Mouse (Mus musculus) gastrocnemius, adult 18-20 months (tissue): ENCODE results near the gene Gprasp1. TPM values are rescaled to one million over a fixed set of nuclear protein-coding genes. Genes with fewer than 3 reads are reported as not detected.
"Not testable (repeated sequence)": the region's sequence is repeated elsewhere in the genome, so short reads cannot be mapped to it uniquely, and the experiment has no call there.

Source experiments
- DNase-seq: peaks from one replicate; pipeline ENCODE4 v3.0.0; 2021; ENCODE audit warnings: low spot score
- long read RNA-seq, 2 experiments: library from polyadenylated mRNA; stranded (forward); transcript quantifications; one replicate each; pipeline ENCODE4 v2.0.0; 2021
- total RNA-seq, 2 experiments: library from RNA; stranded (reverse); gene quantifications; 2 replicates each; pipeline ENCODE4 v1.2.3; 2021

The Gprasp1 gene
- 10 to 100 TPM; 17.3 to 19.1 TPM for total RNA-seq
- long read RNA-seq, experiment 1, full-length matches to known transcripts, result 3 of 18 reads
- long read RNA-seq, experiment 1, partial matches to known transcripts, result 1 of 18 reads
- long read RNA-seq, experiment 1, other reads (novel, unspliced or antisense), result 14 of 18 reads
- long read RNA-seq, experiment 2, partial matches to known transcripts, result 2 of 10 reads
- long read RNA-seq, experiment 2, other reads (novel, unspliced or antisense), result 7 of 10 reads

DNA sequence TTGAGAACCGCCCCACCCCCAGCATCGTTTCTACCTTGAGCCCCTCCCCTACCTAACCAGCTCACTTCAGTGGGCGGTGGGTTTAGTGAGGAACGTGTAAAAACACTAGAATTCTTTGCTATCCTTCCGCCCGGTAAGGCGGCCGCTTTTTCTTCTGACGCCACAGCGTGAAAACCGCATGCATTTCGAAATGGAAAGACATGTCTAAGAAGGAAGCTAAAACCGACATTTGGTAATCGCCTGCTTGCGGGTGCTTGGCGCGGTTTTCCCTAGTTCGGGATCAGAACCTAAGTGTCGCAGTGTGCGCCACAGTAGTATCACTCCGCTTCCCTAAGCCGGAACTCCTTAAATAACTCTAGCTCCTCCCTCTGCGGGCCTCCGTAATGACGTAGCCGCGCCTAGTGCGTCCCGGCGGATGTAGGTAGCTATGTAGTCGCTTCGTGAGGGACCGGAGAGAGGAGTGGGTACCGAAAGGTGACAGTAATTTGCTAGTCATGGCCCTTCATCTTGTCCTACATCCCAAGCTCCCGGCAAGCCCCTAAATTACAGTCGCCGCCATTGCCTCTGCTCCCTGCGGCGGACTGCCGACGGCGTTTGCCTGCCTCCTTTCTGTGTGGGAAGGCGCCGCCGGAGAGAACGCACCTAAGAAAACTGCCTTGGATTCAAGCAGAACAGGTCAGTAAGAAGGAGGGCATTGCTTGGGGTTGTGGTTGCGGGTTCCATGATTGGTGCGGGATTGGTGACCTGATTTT, at the start of gene Gprasp1, which contains the start of gene Armcx5:
TSS of gene Gprasp1 (plus strand) at position 430 of the 752 bp plus-strand sequence.
TSS of gene Armcx5 (plus strand) at position 430 of the 752 bp plus-strand sequence.
- DNase-seq, result peak; percentile 83

GRCm38 (mm10) chrX:135693633-135694032, 48.9 kb upstream of the Gprasp1 start, which contains the start of gene Tcp11x2:
Tcp11x2 (minus strand) TSS chrX:135693790.
- no peak for DNase-seq

- DNase-seq, result no peak
Observed at GRCm38 (mm10) chrX:135703111-135703510, 39.4 kb upstream of the Gprasp1 start.

DNA sequence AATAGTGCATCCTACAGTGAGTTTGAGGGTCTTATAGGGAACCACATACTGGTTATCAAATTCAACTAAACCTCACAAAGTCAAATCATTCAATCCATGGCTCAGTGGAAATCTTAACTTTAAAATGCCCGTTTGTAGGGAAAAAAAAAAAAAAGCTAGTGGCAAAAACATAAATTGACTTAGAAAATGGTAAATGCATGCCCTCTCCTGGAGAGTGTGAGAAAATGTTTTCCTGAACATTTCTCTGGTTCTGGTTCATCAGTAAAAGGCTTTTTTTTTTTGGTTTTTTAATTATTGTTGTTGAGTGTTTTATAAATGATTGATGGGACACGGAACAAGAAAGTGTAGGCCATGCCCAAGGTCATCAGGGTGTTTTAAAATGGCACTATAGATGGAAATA, 38.2 kb upstream of the Gprasp1 start:
- no peak for DNase-seq

DNA sequence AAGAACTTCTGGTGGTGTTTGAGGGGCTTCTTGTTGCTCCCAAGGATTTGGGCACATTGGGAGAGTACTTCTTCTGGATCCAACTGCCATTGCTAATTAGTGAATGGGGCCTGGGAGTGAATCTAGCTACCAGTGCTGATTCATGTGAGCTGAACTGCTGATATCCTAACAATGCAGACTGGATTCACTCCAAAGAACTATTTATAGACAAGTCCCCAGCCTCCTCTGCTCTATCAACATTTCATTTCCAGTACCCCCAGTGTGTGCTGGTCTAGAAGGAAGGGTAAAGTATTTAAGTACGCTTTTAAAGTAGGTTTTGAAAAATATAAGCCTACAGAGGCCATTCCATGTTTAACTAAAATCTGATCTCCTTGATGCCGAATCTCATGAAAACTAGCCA, 29.7 kb upstream of the Gprasp1 start:
- no peak for DNase-seq

DNA sequence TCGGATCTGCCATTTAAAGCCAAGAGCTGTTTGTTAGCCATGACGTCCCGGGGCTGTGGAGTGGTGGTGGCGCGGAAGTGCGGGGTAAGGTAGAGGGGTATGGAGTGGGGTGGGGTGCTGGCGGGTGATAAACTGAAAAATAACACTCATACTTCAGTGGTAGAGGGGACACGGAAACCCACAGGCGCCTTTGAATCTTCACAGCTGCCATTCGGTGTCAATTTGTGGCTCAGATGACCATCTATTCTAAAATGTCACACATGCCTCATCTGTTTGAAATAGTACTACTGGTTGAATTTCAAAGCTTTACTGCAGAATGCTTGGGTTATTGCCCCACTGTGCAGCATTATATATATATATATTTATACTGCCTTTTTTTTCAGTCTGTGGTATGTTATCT, 17.4 kb upstream of the Gprasp1 start, which contains the start of gene Tmsb15a:
TSS of gene Tmsb15a (minus strand) at position 101 of the 400 bp plus-strand sequence.
- DNase-seq, result no peak

DNA sequence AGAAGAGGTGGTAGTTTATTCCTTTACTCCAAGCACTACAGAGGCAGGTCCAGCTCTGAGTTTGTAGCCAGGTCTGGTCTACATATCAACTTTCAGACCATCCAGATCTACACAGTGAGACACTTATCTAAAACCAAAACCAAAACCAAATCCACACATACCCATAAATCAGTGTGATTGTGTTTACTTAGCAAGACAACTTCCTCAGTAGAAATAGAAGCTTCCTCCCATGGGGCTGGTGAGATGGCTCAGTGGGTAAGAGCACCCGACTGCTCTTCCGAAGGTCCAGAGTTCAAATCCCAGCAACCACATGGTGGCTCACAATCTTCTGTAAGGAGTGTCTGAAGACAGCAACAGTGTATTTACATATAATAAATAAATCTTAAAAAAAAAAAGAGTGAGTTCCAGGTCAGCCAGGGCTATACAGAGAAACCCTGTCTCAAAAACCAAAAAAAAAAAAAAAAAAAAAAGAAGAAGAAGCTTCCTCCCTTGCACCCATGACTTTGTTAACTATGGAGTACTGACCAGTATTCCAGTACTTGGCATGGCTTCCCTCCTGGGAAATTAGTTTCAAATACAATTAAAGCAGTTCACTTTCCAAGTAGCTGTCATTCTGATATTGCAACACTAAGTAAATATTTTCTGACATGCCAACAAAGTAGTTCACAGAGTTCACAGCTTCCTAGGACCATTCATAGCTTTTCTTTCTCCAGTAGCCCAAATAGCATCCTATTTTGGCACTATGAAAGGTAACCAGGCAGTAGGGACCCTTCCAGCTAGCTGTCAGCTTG, 3.6 kb upstream of the Gprasp1 start:
- no peak for DNase-seq

DNA sequence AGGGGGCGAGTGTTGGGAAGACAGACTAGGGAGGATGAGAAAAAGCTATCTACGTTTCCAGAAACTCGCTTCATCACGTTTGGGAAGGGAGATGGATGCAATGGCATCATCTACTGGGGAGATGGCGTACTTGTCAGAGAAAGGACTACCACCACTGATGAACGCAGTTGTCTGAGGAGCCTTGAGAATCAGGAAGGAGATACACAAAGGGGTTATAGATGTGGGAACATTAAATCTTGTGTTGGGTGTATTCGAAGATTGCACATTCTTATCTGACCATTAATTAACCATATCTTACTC, 473 bp downstream of the Gprasp1 start:
- DNase-seq, result no peak

- not testable (repeated sequence) for DNase-seq
Observed at GRCm38 (mm10) chrX:135745376-135745775, 2.8 kb downstream of the Gprasp1 start.

GRCm38 (mm10) chrX:135752832-135753231, 10.3 kb downstream of the Gprasp1 start:
- peak; percentile 62 for DNase-seq

GRCm38 (mm10) chrX:135761707-135762106, 19.2 kb downstream of the Gprasp1 start:
- DNase-seq, result peak; percentile 11

DNA sequence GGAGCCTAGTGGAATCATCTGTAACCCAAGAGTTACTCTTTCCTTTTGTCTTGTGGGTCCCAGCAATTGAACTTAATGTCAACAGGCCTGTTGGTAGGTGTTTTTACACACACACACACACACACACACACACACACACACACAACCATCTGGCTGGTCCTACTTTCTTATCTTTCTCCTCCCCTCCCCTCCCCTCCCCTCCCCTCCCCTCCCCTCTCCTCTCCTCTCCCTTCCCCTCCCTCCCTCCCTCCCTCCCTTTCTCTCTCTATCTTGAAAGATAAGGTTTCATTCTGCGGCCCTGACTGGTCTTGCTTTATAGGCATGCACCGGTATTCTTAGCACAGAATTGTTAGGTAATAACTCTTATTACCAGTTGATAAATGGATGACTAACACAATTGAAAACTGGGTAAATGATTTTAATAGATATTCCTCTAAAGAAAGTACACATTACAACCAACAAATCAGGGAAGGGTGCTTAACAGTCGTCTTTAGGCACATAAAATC, 25.6 kb downstream of the Gprasp1 start:
- DNase-seq, result no peak

- no peak for DNase-seq
Observed at GRCm38 (mm10) chrX:135768565-135768964, 26.0 kb downstream of the Gprasp1 start.

GRCm38 (mm10) chrX:135791536-135791935, 49.0 kb downstream of the Gprasp1 start:
- DNase-seq, result no peak

- no peak for DNase-seq
Observed at GRCm38 (mm10) chrX:135792326-135792725, 49.8 kb downstream of the Gprasp1 start.

- DNase-seq, result not testable (repeated sequence)
Observed at GRCm38 (mm10) chrX:135795591-135796304, 53.2 kb downstream of the Gprasp1 start.

DNA sequence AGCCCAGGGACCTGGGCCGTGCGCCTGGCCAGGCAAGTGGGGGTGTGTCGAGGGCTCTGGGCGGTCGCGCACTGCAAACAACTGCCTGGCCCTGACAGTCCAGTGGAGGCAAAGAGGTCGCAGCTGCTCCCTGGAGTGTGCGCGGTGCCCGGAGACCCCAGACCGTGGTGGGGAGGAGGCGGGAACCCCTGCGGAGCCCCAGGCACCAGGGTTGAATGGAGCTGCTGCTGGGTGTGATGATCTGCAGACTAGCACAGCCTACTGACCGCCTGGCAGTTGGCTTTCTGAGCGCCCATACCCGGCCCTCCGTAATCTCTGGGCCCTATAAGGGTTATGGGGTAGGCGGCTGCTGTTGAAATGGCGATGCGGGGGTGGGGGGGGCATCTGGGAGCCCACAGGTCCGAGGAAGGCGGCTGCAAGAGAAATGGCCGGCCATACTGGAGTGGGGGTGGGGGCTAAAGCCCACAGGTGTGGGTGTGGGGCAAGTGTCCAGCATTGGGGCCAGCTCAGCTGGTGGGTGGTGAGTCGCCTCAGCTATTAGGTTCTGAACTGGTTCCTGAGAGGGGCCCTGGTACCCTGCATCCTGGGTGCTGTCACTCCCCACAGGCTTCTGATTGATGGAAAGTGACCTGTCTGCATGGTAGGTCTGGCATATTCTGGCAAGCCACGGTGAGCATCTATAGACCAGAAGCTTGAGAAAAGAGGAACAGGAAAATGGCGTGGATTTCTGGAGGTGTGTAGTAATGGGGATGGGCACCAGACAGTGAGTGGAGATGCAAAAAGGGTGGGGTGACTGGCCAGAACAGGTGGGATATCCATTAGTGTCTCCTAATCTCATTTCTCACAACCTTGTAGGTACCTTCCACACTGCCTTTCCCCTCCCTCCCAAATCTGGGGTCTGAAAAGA, 54.0 kb downstream of the Gprasp1 start:
- DNase-seq, result not testable (repeated sequence)

GRCm38 (mm10) chrX:135797212-135797644, 54.7 kb downstream of the Gprasp1 start, which contains the start of gene Bhlhb9:
Bhlhb9 (plus strand) TSS chrX:135797594.
- DNase-seq, result peak; percentile 47

DNA sequence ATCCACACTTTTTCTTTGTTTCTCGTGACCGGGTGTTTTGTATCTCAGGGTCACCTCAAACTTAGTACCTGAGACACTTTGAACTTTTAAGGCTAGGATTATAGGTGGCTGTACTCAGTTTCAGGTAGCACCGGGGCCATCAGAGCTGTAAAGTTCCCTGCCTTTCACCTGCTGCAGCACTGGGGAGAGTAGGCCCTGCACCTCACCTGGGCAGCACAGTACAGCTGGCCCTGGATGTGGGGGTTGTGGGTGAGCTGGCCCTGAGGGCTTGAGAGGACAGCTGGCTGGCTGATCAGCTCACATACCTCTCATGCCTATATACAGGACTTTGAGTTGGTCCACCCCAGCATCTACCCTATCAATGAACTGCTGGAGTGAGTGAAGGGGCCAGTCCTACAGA, 61.6 kb downstream of the Gprasp1 start:
- no peak for DNase-seq

GRCm38 (mm10) chrX:135805780-135806179, 63.2 kb downstream of the Gprasp1 start:
- peak; percentile 32 for DNase-seq
